Mouse (Mus musculus) left cerebral cortex, adult 8-10 months (tissue): ENCODE measurements around the gene Nusap1. TPM values are rescaled to one million over a fixed set of nuclear protein-coding genes. Genes with fewer than 3 reads are reported as not detected.
"Not testable (repeated sequence)": the region's sequence is repeated elsewhere in the genome, so short reads cannot be mapped to it uniquely, and the experiment has no call there.

ENCODE experiments used
- DNase-seq, 2 experiments: peaks; one replicate each; pipeline ENCODE4 v3.0.0; 2022; ENCODE audit warnings: low spot score in 2 of 2
- total RNA-seq, 4 experiments: library from RNA; stranded (reverse); gene quantifications; 2 replicates each; pipeline ENCODE4 v1.2.4; 2022

Gene Nusap1
- total RNA-seq, 4 experiments from 2014 or later, result 0.46 to 1.6 (median 0.56) TPM

DNA sequence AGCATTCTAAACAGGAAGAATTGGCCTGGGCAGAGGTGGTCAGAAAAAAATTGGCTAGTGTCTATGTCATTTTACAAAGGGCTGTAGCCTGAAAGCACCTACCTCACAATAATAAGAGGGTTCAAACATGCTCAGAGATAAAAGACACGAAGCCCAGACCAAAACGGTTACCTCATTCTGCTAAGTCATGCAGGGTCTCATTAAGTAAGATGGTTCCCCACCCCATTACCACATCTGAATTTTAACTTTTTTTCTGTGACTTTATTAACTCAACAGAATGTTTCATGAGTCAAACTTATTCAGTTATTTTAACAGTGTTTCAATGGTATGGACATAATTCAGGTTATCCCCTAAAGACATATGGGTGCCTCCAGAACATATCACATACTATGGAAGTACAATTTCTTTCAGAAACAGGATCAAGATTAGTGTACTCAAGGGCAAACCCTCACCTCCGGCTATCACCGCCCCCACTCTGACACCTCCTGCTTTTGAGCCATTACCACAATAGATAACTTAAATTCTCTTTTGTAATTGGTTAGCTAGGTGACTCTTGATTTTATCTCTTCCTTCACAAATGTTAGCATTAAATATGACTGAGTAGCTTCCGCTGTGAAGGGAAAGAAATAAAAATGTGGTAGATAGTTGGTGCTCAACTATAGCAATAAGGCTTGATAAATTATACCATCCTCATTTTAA lies 23.3 kb downstream of the Nusap1 start:
- DNase-seq, result no peak

GRCm38 (mm10) chr2:119644254-119644653 lies 26.2 kb downstream of the Nusap1 start:
- DNase-seq, result no peak

GRCm38 (mm10) chr2:119662220-119663182 lies 44.4 kb downstream of the Nusap1 start, which contains the start of gene Ndufaf1:
TSS of gene Ndufaf1 (minus strand) at chr2:119662827.
- DNase-seq, result peak; percentile 43 to 88

DNA sequence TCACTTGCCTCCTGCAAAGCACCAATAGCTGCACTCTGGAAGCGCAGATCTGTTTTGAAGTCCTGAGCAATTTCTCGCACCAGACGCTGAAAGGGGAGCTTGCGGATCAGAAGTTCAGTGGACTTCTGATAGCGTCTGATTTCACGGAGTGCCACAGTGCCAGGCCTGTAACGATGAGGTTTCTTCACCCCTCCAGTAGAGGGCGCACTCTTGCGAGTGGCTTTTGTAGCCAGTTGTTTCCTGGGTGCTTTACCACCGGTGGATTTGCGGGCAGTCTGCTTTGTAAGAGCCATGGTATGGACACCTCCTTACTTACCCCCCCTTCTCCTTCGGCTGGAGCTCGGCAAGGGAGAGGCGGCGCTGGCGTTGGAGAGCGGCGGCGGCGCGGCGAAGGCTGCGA lies 47.6 kb downstream of the Nusap1 start:
- not testable (repeated sequence) for DNase-seq

DNA sequence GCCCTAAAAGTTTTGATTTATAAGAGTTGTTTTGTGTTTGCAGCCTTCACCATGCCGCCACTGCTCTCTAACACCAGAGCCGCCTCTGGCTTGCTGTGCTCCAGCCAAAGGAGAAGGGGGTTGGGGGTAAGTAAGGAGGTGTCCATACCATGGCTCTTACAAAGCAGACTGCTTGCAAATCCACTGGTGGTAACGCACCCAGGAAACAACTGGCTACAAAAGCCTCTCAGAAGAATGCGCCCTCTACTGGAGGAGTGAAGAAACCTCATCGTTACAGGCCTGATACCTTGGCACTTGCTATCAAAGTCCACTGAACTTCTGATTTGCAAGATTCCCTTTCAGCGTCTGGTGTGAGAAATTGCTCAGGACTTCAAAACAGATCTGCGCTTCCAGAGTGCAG lies 50.9 kb downstream of the Nusap1 start:
- DNase-seq, result no peak

- DNase-seq, result peak; percentile 82 to 84
These were observed 56.6 kb downstream of the Nusap1 start, which contains the start of gene Rtf1 for GRCm38 (mm10) chr2:119674525-119675214. TSS of gene Rtf1 (plus strand) at chr2:119675068.

GRCm38 (mm10) chr2:119675215-119675784 lies 57.2 kb downstream of the Nusap1 start:
- no peak for DNase-seq

DNA sequence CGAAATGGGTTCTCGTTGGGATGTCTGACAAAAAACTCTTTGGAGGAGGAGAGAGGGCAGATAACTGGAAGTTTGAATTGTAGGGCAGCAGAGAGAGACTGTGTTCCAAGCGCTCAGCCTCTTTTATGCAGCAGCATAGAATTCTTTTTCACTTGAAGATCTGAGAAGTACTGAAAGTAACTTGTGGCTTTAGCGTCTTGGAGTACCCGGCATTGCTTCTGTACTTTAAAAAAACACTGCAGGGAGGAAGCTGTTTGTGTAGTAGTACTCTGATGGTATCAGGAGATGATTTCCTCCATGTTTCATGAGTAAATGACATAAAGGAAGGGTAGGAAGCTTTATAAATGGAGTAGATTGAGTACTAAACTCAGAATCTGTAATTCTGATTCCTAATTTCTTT lies 57.7 kb downstream of the Nusap1 start:
- DNase-seq, result no peak

GRCm38 (mm10) chr2:119683706-119684105 lies 65.6 kb downstream of the Nusap1 start:
- no peak for DNase-seq

DNA sequence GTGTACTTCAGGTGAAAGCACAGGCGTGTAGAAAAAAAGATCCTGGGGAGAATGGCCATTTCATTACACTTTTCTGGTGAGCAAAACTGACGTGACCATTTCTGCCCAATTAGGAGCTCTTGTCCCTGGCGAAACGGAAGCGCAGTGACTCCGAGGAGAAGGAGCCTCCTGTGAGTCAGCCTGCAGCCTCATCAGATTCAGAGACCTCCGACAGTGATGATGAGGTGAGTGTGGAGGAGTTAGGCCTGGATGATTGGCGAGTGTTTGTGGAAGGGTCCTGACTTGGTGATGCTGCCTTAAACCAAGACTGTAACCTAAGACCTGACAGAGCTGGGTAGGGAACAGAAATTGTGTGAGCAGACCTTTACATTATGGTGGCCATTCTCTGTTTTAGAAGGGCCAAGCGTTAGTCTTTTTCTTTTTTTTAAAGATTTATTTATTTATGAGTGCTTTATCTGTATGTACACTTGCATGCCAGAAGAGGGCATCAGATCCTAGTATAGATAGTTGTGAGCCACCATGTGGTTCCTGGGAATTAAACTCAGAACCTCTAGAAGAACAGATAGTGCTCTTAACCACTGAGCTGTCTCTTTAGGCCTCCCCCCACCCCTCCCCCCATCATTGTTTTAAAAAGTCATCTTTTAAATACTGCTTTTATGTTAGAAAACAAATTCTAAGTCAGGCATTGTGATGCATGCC lies 74.1 kb downstream of the Nusap1 start:
- DNase-seq, result no peak

GRCm38 (mm10) chr2:119694826-119695225 lies 76.7 kb downstream of the Nusap1 start:
- no peak for DNase-seq

GRCm38 (mm10) chr2:119696111-119696510 lies 78.0 kb downstream of the Nusap1 start:
- no peak for DNase-seq

- no peak for DNase-seq
These were observed 80.4 kb downstream of the Nusap1 start for GRCm38 (mm10) chr2:119698472-119698871.

DNA sequence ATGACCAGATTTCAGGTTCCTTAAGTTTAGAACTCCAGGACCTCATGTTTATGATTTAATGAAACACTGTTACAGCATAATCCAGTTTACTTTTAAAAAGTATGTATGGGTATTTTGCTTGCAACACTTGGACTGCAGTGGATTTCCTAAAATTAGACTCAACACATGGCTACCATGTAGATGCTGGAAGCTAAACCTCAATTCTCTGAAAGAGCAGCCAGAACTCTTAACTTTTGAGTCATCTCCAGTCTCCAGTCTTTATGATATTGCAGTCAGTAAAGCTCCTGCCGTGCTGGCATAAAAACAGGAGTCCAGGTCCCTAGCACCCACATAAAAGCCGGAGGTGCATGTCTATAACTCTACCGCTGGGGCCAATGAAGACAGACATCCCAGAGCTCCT lies 81.9 kb downstream of the Nusap1 start:
- DNase-seq, result no peak

Other genes starting within 250 kb of the Nusap1 start
- gene Ino80, start 140.6 kb upstream of the Nusap1 start, total RNA-seq, result 10 to 100 TPM; 21.1 to 24.9 (median 23.3) TPM
- 1 to 10 TPM in 2 of 4 experiments, under 1 TPM in 2; 0.59 to 1.9 (median 1.00) TPM for gene Exd1, start 70.7 kb upstream of the Nusap1 start, total RNA-seq
- 100 to 1,000 TPM; 161 to 184 (median 175) TPM for gene Chp1, start 70.6 kb upstream of the Nusap1 start, total RNA-seq
- gene Oip5, start 171 bp downstream of the Nusap1 start, total RNA-seq, result 1 to 10 TPM in 3 of 4 experiments, under 1 TPM in 1; 0.70 to 2.0 (median 1.1) TPM
- 10 to 100 TPM; 28.7 to 31.9 (median 29.8) TPM for gene Ndufaf1, start 44.5 kb downstream of the Nusap1 start, total RNA-seq
- gene Rtf1, start 56.8 kb downstream of the Nusap1 start, total RNA-seq, result 10 to 100 TPM; 54.9 to 58.7 (median 55.9) TPM
- 100 to 1,000 TPM; 160 to 178 (median 177) TPM for gene Itpka, start 124.0 kb downstream of the Nusap1 start, total RNA-seq
- gene Ltk, start 142.1 kb downstream of the Nusap1 start, total RNA-seq, result 10 to 100 TPM; 19.7 to 23.2 (median 20.4) TPM
- 10 to 100 TPM; 18.8 to 21.2 (median 20.4) TPM for gene Rpap1, start 169.2 kb downstream of the Nusap1 start, total RNA-seq
- gene Tyro3, start 179.4 kb downstream of the Nusap1 start, total RNA-seq, result 100 to 1,000 TPM; 180 to 223 (median 191) TPM